Comparison of ENCODE assay signal across 15 mouse cellular contexts in the genomic region with DNA sequence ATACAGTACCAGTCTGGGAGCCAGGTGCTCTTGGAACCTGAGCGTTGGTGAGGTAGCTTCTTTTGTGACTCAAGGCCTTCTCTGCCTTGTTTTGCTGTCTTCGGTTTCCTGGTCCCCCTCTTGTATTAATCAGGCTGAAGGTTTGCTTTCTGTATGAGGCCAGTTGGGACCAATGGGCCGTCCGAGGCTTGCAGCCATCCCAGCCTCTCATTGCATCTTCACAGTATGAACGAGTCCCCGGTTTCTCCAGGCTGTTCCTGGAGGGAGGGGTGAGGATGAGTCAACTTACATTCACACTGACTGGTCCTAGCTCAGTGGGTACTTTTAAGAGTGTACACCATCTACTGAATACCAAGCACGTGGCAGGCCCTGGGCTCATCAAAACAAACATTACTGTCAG. TPM values are rescaled to one million over a fixed set of nuclear protein-coding genes. Genes with fewer than 3 reads are reported as not detected.
A peak's percentile ranks its signal among the peaks of the same experiment; 100 is the strongest.
DNase-seq lines count a peak whose midpoint lies in the region; ATAC-seq and TF ChIP-seq lines count a peak whose summit lies in the region.
"Had no signal": no experiment of that assay in that cellular context is flagged by ENCODE, and none has a peak within 500 bp of the region (broad histone marks: within the 10 kb centered on the region; RNA-seq: fewer than 3 reads in every experiment).

No protein-coding gene starts in this region.

- H3K36me3 ChIP-seq in heart, embryonic 10.5 days, result no peaks in the 10 kb centered on the region
- no peaks in the 10 kb centered on the region for H3K36me3 ChIP-seq in heart, adult 2 months (ENCODE audit: control insufficient read depth, insufficient read depth, low read length)
- H3K36me3 ChIP-seq in liver, embryonic 13.5 days, result no peaks in the 10 kb centered on the region
- H3K36me3 ChIP-seq in ES-Bruce4 (ENCODE audit: control insufficient read depth, insufficient read depth, low read length, poor library complexity, severe bottlenecking), result no peaks in the 10 kb centered on the region
- no peaks in the 10 kb centered on the region for H3K36me3 ChIP-seq in embryonic facial prominence, embryonic 15.5 days

- peaks cover 96% of the 10 kb centered on the region for H3K27me3 ChIP-seq in heart, embryonic 10.5 days (ENCODE audit: insufficient read depth, poor library complexity, severe bottlenecking)
- peaks cover 6% of the 10 kb centered on the region; the same call in 1 of the 2 replicates for H3K27me3 ChIP-seq in heart, adult 2 months (ENCODE audit: control insufficient read depth, insufficient read depth, low read length)
- peaks cover 92% of the 10 kb centered on the region for H3K27me3 ChIP-seq in liver, embryonic 13.5 days
- 0 out of 2 replicates have a peak, but pooled peaks cover 3% of the 10 kb centered on the region for H3K27me3 ChIP-seq in ES-Bruce4 (ENCODE audit: control insufficient read depth, insufficient read depth, low read length, poor library complexity, severe bottlenecking)
- H3K27me3 ChIP-seq in embryonic facial prominence, embryonic 15.5 days, result peaks cover 42% of the 10 kb centered on the region

- no peak for TF ChIP-seq CTCF in heart, adult 2 months (IDR thresholded peaks at IDR 0.05)
- TF ChIP-seq CTCF in ES-Bruce4 (IDR thresholded peaks at IDR 0.05; ENCODE audit: low read depth, low read length), result no peak

- peak overlapping the region; percentile 75 for H3K4me3 ChIP-seq in heart, embryonic 10.5 days
- no peak overlapping the region for H3K4me3 ChIP-seq in heart, adult 2 months
- H3K4me3 ChIP-seq in liver, embryonic 13.5 days (replicated peaks), result no peak overlapping the region
- H3K4me3 ChIP-seq in ES-Bruce4 (ENCODE audit: low read depth, low read length), result no peak overlapping the region; the same call in 1 of the 2 replicates
- peak overlapping the region; percentile 57; the same call in 1 of the 2 replicates for H3K4me3 ChIP-seq in embryonic facial prominence, embryonic 15.5 days (replicated peaks)
- H3K4me3 ChIP-seq: myocyte had no signal

- no peaks in the 10 kb centered on the region for H3K9me3 ChIP-seq in heart, embryonic 10.5 days
- H3K9me3 ChIP-seq in liver, embryonic 13.5 days (replicated peaks), result no peaks in the 10 kb centered on the region
- no peaks in the 10 kb centered on the region for H3K9me3 ChIP-seq in ES-Bruce4 (replicated peaks; ENCODE audit: control insufficient read depth, insufficient read depth, low read length, poor library complexity, severe bottlenecking)
- H3K9me3 ChIP-seq in embryonic facial prominence, embryonic 15.5 days (replicated peaks), result no peaks in the 10 kb centered on the region

- H3K4me1 ChIP-seq in heart, embryonic 10.5 days, result peaks cover 22% of the 10 kb centered on the region; the same call in 1 of the 2 replicates
- H3K4me1 ChIP-seq in heart, adult 2 months (ENCODE audit: control insufficient read depth, insufficient read depth, low read length), result peaks cover 2% of the 10 kb centered on the region
- H3K4me1 ChIP-seq in liver, embryonic 13.5 days (replicated peaks), result peaks cover 5% of the 10 kb centered on the region
- H3K4me1 ChIP-seq in ES-Bruce4 (ENCODE audit: control insufficient read depth, insufficient read depth, low read length), result no peaks in the 10 kb centered on the region
- H3K4me1 ChIP-seq in embryonic facial prominence, embryonic 15.5 days, result peaks cover 24% of the 10 kb centered on the region

- no peak overlapping the region for H3K4me2 ChIP-seq in liver, embryonic 13.5 days
- peak overlapping the region; percentile 99; the same call in 1 of the 2 replicates for H3K4me2 ChIP-seq in embryonic facial prominence, embryonic 15.5 days (replicated peaks)

- 0 out of 2 replicates have a peak, but pooled peaks have one; percentile 15 for ATAC-seq in liver, embryonic 13.5 days (ENCODE audit: low read depth)
- ATAC-seq in embryonic facial prominence, embryonic 15.5 days (ENCODE audit: insufficient number of reproducible peaks, low FRiP score, low TSS enrichment, low read depth), result no peak

- no peak overlapping the region for H3K9ac ChIP-seq in heart, adult 2 months (ENCODE audit: low read depth, low read length)
- no peak overlapping the region for H3K9ac ChIP-seq in liver, embryonic 13.5 days
- 0 out of 2 replicates have a peak overlapping the region, but pooled peaks have one; percentile 98 for H3K9ac ChIP-seq in ES-Bruce4 (ENCODE audit: low read depth, poor library complexity, severe bottlenecking)
- H3K9ac ChIP-seq in embryonic facial prominence, embryonic 15.5 days, result no peak overlapping the region

- no peak for TF ChIP-seq EP300 in heart, adult 2 months (IDR thresholded peaks at IDR 0.05; ENCODE audit: insufficient read depth, low read depth, low read length)
- TF ChIP-seq EP300 in ES-Bruce4 (IDR thresholded peaks at IDR 0.05; ENCODE audit: insufficient read depth, low read depth, low read length), result no peak

- TF ChIP-seq POLR2A in heart, adult 2 months (IDR thresholded peaks at IDR 0.05; ENCODE audit: insufficient read depth, low read depth, low read length), result no peak
- TF ChIP-seq POLR2A in ES-Bruce4 (IDR thresholded peaks at IDR 0.05; ENCODE audit: insufficient read depth, low read length), result no peak

- 51% methylated on average over 7 of the region's 7 CpGs for WGBS in heart, embryonic 10.5 days
- WGBS in heart, adult 2 months, result 69% methylated on average over 7 of the region's 7 CpGs
- 44% methylated on average over 7 of the region's 7 CpGs for WGBS in liver, embryonic 13.5 days (ENCODE audit: insufficient replicate concordance)
- WGBS in embryonic facial prominence, embryonic 15.5 days, result 54% methylated on average over 7 of the region's 7 CpGs

- no peaks in the 10 kb centered on the region for H3K79me2 ChIP-seq in heart, adult 2 months (replicated peaks; ENCODE audit: control insufficient read depth, insufficient read depth, low read length)

- no peak overlapping the region for H3K27ac ChIP-seq in heart, embryonic 10.5 days
- H3K27ac ChIP-seq in heart, adult 2 months, result no peak overlapping the region
- H3K27ac ChIP-seq in liver, embryonic 13.5 days, result no peak overlapping the region
- no peak overlapping the region for H3K27ac ChIP-seq in ES-Bruce4 (ENCODE audit: insufficient read depth, low read length)
- H3K27ac ChIP-seq in embryonic facial prominence, embryonic 15.5 days (replicated peaks), result no peak overlapping the region
- H3K27ac ChIP-seq: stomach, postnatal 0 days had no signal

- no peak for DNase-seq in heart, embryonic 10.5 days (ENCODE audit: low spot score)
- no peak for DNase-seq in heart, adult 2 months
- DNase-seq in liver, embryonic 13.5 days, result no peak
- DNase-seq in liver, result no peak
- DNase-seq in urinary bladder, postnatal 10 days (ENCODE audit: low spot score), result no peak
- DNase-seq in layer of hippocampus, adult 11-12 months (ENCODE audit: low spot score), result no peak
- DNase-seq: adrenal gland, postnatal 14 days; cerebellum, adult 8-10 months; thymus, postnatal 25 days had no signal

- intact Hi-C loops in heart, adult 2 months (cut with DNase I), result loop anchor here (5.0 to 10.0 kb wide), 4 partner anchors 41 to 196 kb away; partner anchors contain the start of gene Snrpa1

RNA-seq across cellular contexts. Expression of gene Pcsk6, which starts 0.6 kb away (rescaled TPM):
- polyA plus RNA-seq in heart, embryonic 10.5 days (2016; fragmentation: Nextera tagmentation; extraction: Ambion mirVana), result 3.5 and 5.1 TPM in 2 replicates
- total RNA-seq in heart, adult 2 months (2021), result 10 to 100 TPM; 36.0 to 44.0 TPM
- 27.9 and 41.2 TPM in 2 replicates for polyA plus RNA-seq in heart, adult 2 months (2012; rRNA removed)
- 0.51 and 0.63 TPM in 2 replicates for polyA plus RNA-seq in liver, embryonic 13.5 days (2015; fragmentation: Nextera tagmentation; extraction: Ambion mirVana)
- polyA plus RNA-seq in ES-Bruce4 (2011; ENCODE audit: insufficient read depth, insufficient read length, low read depth, missing spikeins), result 38.5 and 39.5 TPM in 2 replicates
- polyA plus RNA-seq in embryonic facial prominence, embryonic 15.5 days (2015; fragmentation: Nextera tagmentation; extraction: Ambion mirVana), result 8.5 and 10.1 TPM in 2 replicates
- total RNA-seq: granulocyte monocyte progenitor cell, adult 5-6 weeks; megakaryocyte progenitor cell, adult 5-6 weeks had no signal

Comparison
In these comparisons a context has a peak if more than half of its experiments do, and no peak if none do; other contexts are left out.
1. H3K4me3 ChIP-seq: peak in heart, embryonic 10.5 days (single experiment) and embryonic facial prominence, embryonic 15.5 days (single experiment); none in heart, adult 2 months (single experiment), liver, embryonic 13.5 days (single experiment) and ES-Bruce4 (single experiment).